Mouse (Mus musculus) intestine, embryonic 14.5 days (tissue): ENCODE results near the gene Mid1. TPM values are rescaled to one million over a fixed set of nuclear protein-coding genes. Genes with fewer than 3 reads are reported as not detected.

ENCODE experiments used
- ATAC-seq: fragments of 200-750 bp; cut with Nextera tagmentation; replicated peaks from 2 replicates; pipeline ENCODE4 v1.8.0; 2017; ENCODE audit warnings: low read depth, moderate number of reproducible peaks, moderate TSS enrichment, moderate library complexity; ENCODE audit not compliant: low FRiP score, low TSS enrichment
- DNase-seq: peaks from one replicate; pipeline ENCODE4 v3.0.0-alpha.2; 2018; ENCODE audit warnings: low spot score
- H3K27ac ChIP-seq: fragments of 300-500 bp; sonication (generic); 2 replicates; pipeline ENCODE4 v1.5.1; 2014; ENCODE audit warnings: low read depth, mild to moderate bottlenecking, control low read depth
- H3K27me3 ChIP-seq: fragments of 300-500 bp; sonication (generic); replicated peaks from 2 replicates; pipeline ENCODE4 v1.6.1; 2014; ENCODE audit warnings: low read length, control low read depth; ENCODE audit not compliant: control insufficient read depth, insufficient read depth
- H3K36me3 ChIP-seq: fragments of 300-500 bp; sonication (generic); 2 replicates; pipeline ENCODE4 v1.6.1; 2014; ENCODE audit warnings: low read length, control low read depth; ENCODE audit not compliant: control insufficient read depth, insufficient read depth
- H3K4me1 ChIP-seq: fragments of 300-500 bp; sonication (generic); replicated peaks from 2 replicates; pipeline ENCODE4 v1.6.1; 2014; ENCODE audit warnings: low read length, control low read depth, mixed read lengths; ENCODE audit not compliant: control insufficient read depth, insufficient read depth
- H3K4me2 ChIP-seq: fragments of 300-500 bp; sonication (generic); 2 replicates; pipeline ENCODE4 v1.6.1; 2014; ENCODE audit warnings: low read length
- H3K4me3 ChIP-seq: fragments of 300-500 bp; sonication (generic); 2 replicates; pipeline ENCODE4 v1.5.1; 2014; ENCODE audit warnings: low read depth, low read length, control low read depth, mixed read lengths
- H3K9ac ChIP-seq: fragments of 300-500 bp; sonication (generic); 2 replicates; pipeline ENCODE4 v1.6.1; 2014; ENCODE audit warnings: mild to moderate bottlenecking, low read length
- H3K9me3 ChIP-seq: fragments of 300-500 bp; sonication (generic); 2 replicates; pipeline ENCODE4 v1.6.1; 2016; ENCODE audit warnings: low read length, control low read depth; ENCODE audit not compliant: control insufficient read depth
- WGBS: fragments of 180-500 bp; shearing (Covaris S2); extraction: QIAGEN DNeasy Blood & Tissue Kit; methylation state at CpG from one replicate; pipeline ENCODE4 v1.1.7; 2014; 5-methylcytosine and 5-hydroxymethylcytosine counted together
- polyA plus RNA-seq: library from polyadenylated mRNA; unstranded; fragments of >200 nt; fragmentation: Nextera tagmentation; extraction: Ambion mirVana; gene quantifications from 2 replicates; pipeline ENCODE4 v1.2.1, GENCODE M21; 2014

Mid1 gene
- polyA plus RNA-seq, 1 experiment from 2014 or later = 10.3 TPM

- Histone ChIP-seq H3K4me3 (no peak overlapping the region), H3K4me2 (no peak overlapping the region), H3K36me3 (no peaks in the 10 kb centered on the region), H3K4me1 (no peaks in the 10 kb centered on the region), H3K9me3 (no peaks in the 10 kb centered on the region), H3K27ac (no peak overlapping the region), H3K9ac (no peak overlapping the region), H3K27me3 (no peaks in the 10 kb centered on the region)
- DNase-seq (no peak), ATAC-seq (no peak)
- 48% methylated on average over 5 of the region's 5 CpGs for whole genome bisulfite sequencing
Observed at GRCm38 (mm10) chrX:169828136-169828535, 143.1 kb downstream of the Mid1 start.

- WGBS = 46% methylated on average over 4 of the region's 4 CpGs
- Histone ChIP-seq H3K9ac (no peak overlapping the region), H3K9me3 (no peaks in the 10 kb centered on the region), H3K4me2 (no peak overlapping the region), H3K36me3 (no peaks in the 10 kb centered on the region), H3K27me3 (no peaks in the 10 kb centered on the region), H3K27ac (no peak overlapping the region), H3K4me3 (no peak overlapping the region), H3K4me1 (no peaks in the 10 kb centered on the region)
- DNase-seq (no peak), ATAC-seq (no peak)
Observed at GRCm38 (mm10) chrX:169830052-169830451, 145.1 kb downstream of the Mid1 start.

GRCm38 (mm10) chrX:169837947-169838649 lies 153.1 kb downstream of the Mid1 start:
- 68% methylated on average over 5 of the region's 5 CpGs for WGBS
- 0 out of 2 replicates have a peak, but pooled peaks cover 2% of the 10 kb centered on the region for H3K27me3 ChIP-seq
- H3K9ac ChIP-seq = no peak overlapping the region
- H3K9me3 ChIP-seq = no peaks in the 10 kb centered on the region
- no peaks in the 10 kb centered on the region for H3K36me3 ChIP-seq
- H3K4me2 ChIP-seq = no peak overlapping the region
- no peak overlapping the region for H3K27ac ChIP-seq
- DNase-seq (no peak), ATAC-seq (no peak)
- no peak overlapping the region for H3K4me3 ChIP-seq
- H3K4me1 ChIP-seq = no peaks in the 10 kb centered on the region

- Histone ChIP-seq H3K36me3 (no peaks in the 10 kb centered on the region), H3K9me3 (no peaks in the 10 kb centered on the region), H3K4me1 (no peaks in the 10 kb centered on the region), H3K4me2 (no peak overlapping the region), H3K4me3 (no peak overlapping the region), H3K9ac (no peak overlapping the region), H3K27me3 (0 out of 2 replicates have a peak, but pooled peaks cover 2% of the 10 kb centered on the region), H3K27ac (no peak overlapping the region)
- DNase-seq (no peak), ATAC-seq (no peak)
- WGBS = 90% methylated on average over 2 of the region's 2 CpGs
Observed at GRCm38 (mm10) chrX:169838650-169838971, 153.6 kb downstream of the Mid1 start.

- no peak overlapping the region for H3K4me3 ChIP-seq
- H3K4me2 ChIP-seq = no peak overlapping the region
- H3K27ac ChIP-seq = no peak overlapping the region
- H3K9ac ChIP-seq = no peak overlapping the region
- H3K36me3 ChIP-seq = no peaks in the 10 kb centered on the region
- no peaks in the 10 kb centered on the region for H3K4me1 ChIP-seq
- no peaks in the 10 kb centered on the region for H3K9me3 ChIP-seq
- DNase-seq (no peak), ATAC-seq (no peak)
- 70% methylated on average over 1 of the region's 1 CpGs for WGBS
- H3K27me3 ChIP-seq = 0 out of 2 replicates have a peak, but pooled peaks cover 6% of the 10 kb centered on the region
Observed at GRCm38 (mm10) chrX:169843267-169843666, 158.3 kb downstream of the Mid1 start.

- H3K27me3 ChIP-seq = 0 out of 2 replicates have a peak, but pooled peaks cover 4% of the 10 kb centered on the region
- H3K36me3 ChIP-seq = no peaks in the 10 kb centered on the region
- ATAC-seq (no peak), DNase-seq (no peak)
- WGBS = 45% methylated on average over 5 of the region's 5 CpGs
- H3K4me1 ChIP-seq = no peaks in the 10 kb centered on the region
- no peak overlapping the region for H3K27ac ChIP-seq
- no peaks in the 10 kb centered on the region for H3K9me3 ChIP-seq
- H3K4me3 ChIP-seq = no peak overlapping the region
- H3K4me2 ChIP-seq = no peak overlapping the region
- H3K9ac ChIP-seq = no peak overlapping the region
Observed at GRCm38 (mm10) chrX:169844150-169844772, 159.3 kb downstream of the Mid1 start.

- Histone ChIP-seq H3K9me3 (no peaks in the 10 kb centered on the region), H3K4me3 (no peak overlapping the region), H3K27ac (no peak overlapping the region), H3K9ac (no peak overlapping the region), H3K27me3 (0 out of 2 replicates have a peak, but pooled peaks cover 4% of the 10 kb centered on the region), H3K4me2 (no peak overlapping the region), H3K4me1 (no peaks in the 10 kb centered on the region), H3K36me3 (no peaks in the 10 kb centered on the region)
- 68% methylated on average over 3 of the region's 3 CpGs for WGBS
- no peak for ATAC-seq
- DNase-seq = no peak
Observed at GRCm38 (mm10) chrX:169846187-169846586, 161.2 kb downstream of the Mid1 start.

GRCm38 (mm10) chrX:169861194-169861720 lies 176.3 kb downstream of the Mid1 start:
- 11% methylated on average over 2 of the region's 2 CpGs for WGBS
- H3K27me3 ChIP-seq = 0 out of 2 replicates have a peak, but pooled peaks cover 3% of the 10 kb centered on the region
- no peak for ATAC-seq
- H3K4me1 ChIP-seq = no peaks in the 10 kb centered on the region
- H3K4me3 ChIP-seq = no peak overlapping the region
- no peak overlapping the region for H3K9ac ChIP-seq
- H3K27ac ChIP-seq = no peak overlapping the region
- H3K9me3 ChIP-seq = no peaks in the 10 kb centered on the region
- no peak overlapping the region for H3K4me2 ChIP-seq
- DNase-seq = no peak
- no peaks in the 10 kb centered on the region for H3K36me3 ChIP-seq
